Mouse (Mus musculus) neutrophil, adult 5-6 weeks (primary cell): ENCODE results near the gene Siva1. TPM values are rescaled to one million over a fixed set of nuclear protein-coding genes. Genes with fewer than 3 reads are reported as not detected.
A peak's percentile ranks its signal among the peaks of the same experiment; 100 is the strongest.

Experiments
- ATAC-seq: fragments of 151-379, 151-347 bp; 2 replicates; pipeline ENCODE4 v1.8.0; 2017; ENCODE audit warnings: mild to moderate bottlenecking, moderate TSS enrichment; ENCODE audit not compliant: insufficient number of reproducible peaks, poor library complexity, low FRiP score, severe bottlenecking; ENCODE audit errors: extremely low read depth
- total RNA-seq: library from RNA; stranded (forward); fragments of 200-1000 nt; gene quantifications from 2 replicates; pipeline ENCODE4 v1.2.3, GENCODE M21; 2017

Siva1 gene
- total RNA-seq, 1 experiment from 2014 or later = 45.4 TPM

DNA sequence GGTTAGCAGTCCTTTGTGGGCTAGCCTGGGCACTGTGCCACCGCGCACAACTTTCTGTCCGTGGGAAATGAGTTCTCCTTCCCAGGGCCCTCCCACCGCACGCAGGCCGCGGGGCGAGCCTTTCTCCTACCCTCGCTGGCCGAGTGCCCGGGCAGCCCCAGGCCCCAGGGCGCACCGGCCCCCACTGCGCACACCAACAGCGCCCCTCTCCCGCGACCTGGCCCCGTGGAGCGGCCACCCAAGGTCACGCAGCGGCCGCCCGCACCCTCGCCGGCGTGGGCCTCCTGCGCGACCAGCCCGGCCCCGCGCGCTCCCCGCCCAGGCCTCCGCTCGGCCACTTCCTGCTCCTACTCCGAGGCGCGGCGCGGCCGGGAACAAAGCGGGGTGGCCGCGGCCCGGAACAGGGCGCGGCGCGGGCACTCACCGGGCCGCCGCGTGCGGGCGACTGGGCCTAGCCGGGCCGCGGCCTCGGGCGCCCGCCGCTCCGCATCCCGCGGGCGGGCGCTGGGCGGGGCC, 29.2 kb downstream of the Siva1 start:
- no peak for ATAC-seq

- peak; percentile 38 for ATAC-seq
Measured at GRCm38 (mm10) chr12:112674132-112675011, 29.9 kb downstream of the Siva1 start, which contains the start of gene Akt1. Gene Akt1, minus strand, starts transcription at chr12:112674884.

GRCm38 (mm10) chr12:112675245-112676035, 31.0 kb downstream of the Siva1 start:
- peak; percentile 65 for ATAC-seq

GRCm38 (mm10) chr12:112677076-112677475, 32.6 kb downstream of the Siva1 start:
- no peak for ATAC-seq

DNA sequence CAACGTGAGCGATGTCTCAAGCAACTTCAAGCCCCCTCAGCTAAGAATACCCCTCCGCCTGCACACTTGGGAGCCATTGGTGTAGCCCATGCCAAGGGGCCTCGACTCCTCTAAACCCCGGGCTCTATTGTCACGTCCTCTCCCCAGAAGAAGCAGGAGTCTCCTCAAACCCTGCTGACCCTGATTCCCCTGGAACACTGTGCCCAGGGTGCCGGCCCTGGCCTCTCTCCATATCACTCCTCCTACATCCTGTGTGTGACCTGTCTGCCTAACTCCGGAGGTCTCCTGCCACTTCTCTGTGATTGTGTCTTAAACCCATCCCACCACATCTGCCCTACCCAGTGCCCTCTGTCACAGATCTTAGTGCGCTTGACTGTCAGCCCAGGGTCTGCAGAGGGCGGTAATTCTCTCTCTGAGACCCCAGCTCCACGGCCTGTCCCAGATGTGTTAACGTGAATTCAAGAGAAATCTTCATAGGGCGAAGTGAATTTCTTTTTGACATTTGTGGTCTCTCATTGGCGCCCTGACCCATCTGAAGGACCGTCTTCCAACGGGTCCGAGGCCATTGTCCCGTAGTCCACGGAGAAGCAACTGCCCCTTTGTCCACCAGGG, 33.6 kb downstream of the Siva1 start:
- no peak for ATAC-seq

- ATAC-seq = no peak
Measured at GRCm38 (mm10) chr12:112678555-112679026, 34.1 kb downstream of the Siva1 start, which contains the start of gene Zbtb42. Gene Zbtb42, plus strand, starts transcription at chr12:112678828.

- no peak for ATAC-seq
Measured at GRCm38 (mm10) chr12:112679027-112679996, 34.8 kb downstream of the Siva1 start.

GRCm38 (mm10) chr12:112683351-112683750, 38.9 kb downstream of the Siva1 start:
- ATAC-seq = no peak

DNA sequence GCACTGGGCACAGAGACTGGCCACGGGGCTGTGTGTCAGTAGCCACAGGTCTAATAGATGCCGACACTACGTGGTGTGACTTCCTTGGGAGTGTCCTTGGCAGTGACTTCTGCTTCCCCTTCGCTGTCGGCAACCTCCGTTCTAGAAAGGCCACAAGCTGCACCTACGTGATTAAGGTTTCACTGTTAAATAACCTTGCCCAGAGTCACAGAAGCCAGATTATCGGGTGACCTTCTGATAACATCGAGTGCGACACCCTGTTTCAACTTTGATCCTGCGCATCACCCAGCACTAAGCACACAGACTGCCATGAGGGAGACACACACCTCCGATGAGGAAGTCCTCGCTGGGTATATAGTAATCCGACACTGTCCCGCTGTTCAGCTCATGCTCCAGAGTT, 44.0 kb downstream of the Siva1 start:
- peak; percentile 80 for ATAC-seq

- ATAC-seq = peak; percentile 50
Measured at GRCm38 (mm10) chr12:112693185-112694126, 49.0 kb downstream of the Siva1 start.

DNA sequence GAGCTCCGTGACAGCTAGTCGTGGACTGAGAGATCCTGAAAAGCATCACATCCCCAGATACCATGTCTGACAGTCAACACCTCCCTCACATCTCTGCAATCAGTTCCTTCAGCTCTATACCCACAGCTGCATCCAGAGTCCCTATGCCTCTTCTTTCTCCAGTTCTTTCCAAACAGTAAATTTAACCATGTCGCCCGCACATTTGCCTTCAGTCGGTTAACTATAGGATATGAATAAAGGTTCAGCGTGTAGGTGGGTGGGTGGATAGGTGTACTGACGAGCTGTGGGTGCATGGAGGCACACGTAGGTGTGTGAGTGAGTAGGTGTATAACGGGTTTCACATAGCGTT, 49.6 kb downstream of the Siva1 start:
- no peak for ATAC-seq

DNA sequence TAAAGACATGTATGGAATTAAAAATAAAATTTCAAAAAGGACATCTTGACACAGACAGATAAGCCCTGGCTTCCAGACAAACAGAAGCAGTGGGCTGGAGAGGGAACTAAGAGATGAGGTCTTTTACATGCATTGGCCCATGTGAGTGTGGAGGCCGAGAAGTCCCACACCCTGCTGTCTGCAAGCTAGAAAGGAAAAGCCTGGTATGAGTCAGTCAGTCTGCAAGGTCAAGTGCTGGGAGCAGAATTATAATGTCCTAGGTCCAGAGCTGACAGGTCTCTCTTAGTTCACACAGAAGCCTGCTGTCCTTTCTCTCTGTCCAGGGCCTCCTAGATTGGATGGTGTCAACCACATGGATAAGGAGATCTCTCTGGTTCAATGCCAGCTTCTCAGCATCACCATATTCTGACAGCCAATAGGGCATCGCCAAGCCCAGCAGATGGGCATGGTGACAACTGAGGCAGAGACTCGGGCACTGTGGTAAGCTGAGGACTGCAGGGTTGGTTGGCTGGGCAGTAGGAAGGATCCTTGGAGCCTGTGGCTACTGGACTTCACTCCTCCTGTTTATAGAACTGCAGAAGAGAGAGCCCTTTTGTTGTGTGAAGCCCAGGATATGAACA, 52.4 kb downstream of the Siva1 start:
- no peak for ATAC-seq

Other genes starting within 250 kb of the Siva1 start
- gene A530016L24Rik, start 155.2 kb upstream of the Siva1 start, total RNA-seq = not detected in 2 replicates
- not detected in 2 replicates for gene Tmem179, start 127.9 kb upstream of the Siva1 start, total RNA-seq
- gene Inf2, start 55.9 kb upstream of the Siva1 start, total RNA-seq = 5.8 and 6.5 TPM in 2 replicates
- gene Adssl1, start 24.6 kb upstream of the Siva1 start, total RNA-seq = 39.0 and 45.2 TPM in 2 replicates
- gene Akt1, start 30.2 kb downstream of the Siva1 start, total RNA-seq = 197 and 218 TPM in 2 replicates
- gene Zbtb42, start 34.1 kb downstream of the Siva1 start, total RNA-seq = 13.4 and 15.0 TPM in 2 replicates
- gene Cep170b, start 75.8 kb downstream of the Siva1 start, total RNA-seq = 4.8 and 5.7 TPM in 2 replicates
- 98.0 and 114 TPM in 2 replicates for gene Pld4, start 116.0 kb downstream of the Siva1 start, total RNA-seq
- not detected in 2 replicates for gene Ahnak2, start 158.0 kb downstream of the Siva1 start, total RNA-seq
- gene Clba1, start 164.3 kb downstream of the Siva1 start, total RNA-seq = 0.37 and 0.70 TPM in 2 replicates
- 30.7 and 32.0 TPM in 2 replicates for gene Cdca4, start 184.7 kb downstream of the Siva1 start, total RNA-seq
- 40.9 and 41.1 TPM in 2 replicates for gene Gpr132, start 223.5 kb downstream of the Siva1 start, total RNA-seq